Mouse (Mus musculus) limb, embryonic 10.5 days (tissue): ENCODE measurements around the gene Dqx1. TPM values are rescaled to one million over a fixed set of nuclear protein-coding genes. Genes with fewer than 3 reads are reported as not detected.
A peak's percentile ranks its signal among the peaks of the same experiment; 100 is the strongest.

Experiments used
- DNase-seq: peaks from one replicate; pipeline ENCODE4 v3.0.0-alpha.2; 2017; ENCODE audit warnings: low spot score
- H3K27ac ChIP-seq: fragments of 300-500 bp; sonication (generic); 2 replicates; pipeline ENCODE4 v1.5.1; 2016; ENCODE audit warnings: mild to moderate bottlenecking
- H3K27me3 ChIP-seq: fragments of 300-500 bp; sonication (generic); 2 replicates; pipeline ENCODE4 v1.6.1; 2016; ENCODE audit warnings: low read depth, mild to moderate bottlenecking; ENCODE audit not compliant: poor library complexity, severe bottlenecking
- H3K36me3 ChIP-seq: fragments of 300-500 bp; sonication (generic); 2 replicates; pipeline ENCODE4 v1.6.1; 2016; ENCODE audit warnings: mild to moderate bottlenecking, moderate library complexity
- H3K4me1 ChIP-seq: fragments of 300-500 bp; sonication (generic); 2 replicates; pipeline ENCODE4 v1.6.1; 2016
- H3K4me3 ChIP-seq: fragments of 300-500 bp; sonication (generic); 2 replicates; pipeline ENCODE4 v1.5.1; 2016; ENCODE audit warnings: mild to moderate bottlenecking, moderate library complexity
- H3K9me3 ChIP-seq: fragments of 300-500 bp; sonication (generic); replicated peaks from 2 replicates; pipeline ENCODE4 v1.6.1; 2016; ENCODE audit warnings: mild to moderate bottlenecking
- WGBS: fragments of 180-500 bp; shearing (Covaris S2); methylation state at CpG from one replicate; pipeline ENCODE4 v1.1.7; 2016; 5-methylcytosine and 5-hydroxymethylcytosine counted together
- polyA plus RNA-seq: library from polyadenylated mRNA; unstranded; fragments of >200 nt; fragmentation: Nextera tagmentation; extraction: Ambion mirVana; gene quantifications from 2 replicates; pipeline ENCODE4 v1.2.1, GENCODE M21; 2016

Dqx1 gene
- polyA plus RNA-seq, 1 experiment from 2014 or later = 1.5 TPM

DNA sequence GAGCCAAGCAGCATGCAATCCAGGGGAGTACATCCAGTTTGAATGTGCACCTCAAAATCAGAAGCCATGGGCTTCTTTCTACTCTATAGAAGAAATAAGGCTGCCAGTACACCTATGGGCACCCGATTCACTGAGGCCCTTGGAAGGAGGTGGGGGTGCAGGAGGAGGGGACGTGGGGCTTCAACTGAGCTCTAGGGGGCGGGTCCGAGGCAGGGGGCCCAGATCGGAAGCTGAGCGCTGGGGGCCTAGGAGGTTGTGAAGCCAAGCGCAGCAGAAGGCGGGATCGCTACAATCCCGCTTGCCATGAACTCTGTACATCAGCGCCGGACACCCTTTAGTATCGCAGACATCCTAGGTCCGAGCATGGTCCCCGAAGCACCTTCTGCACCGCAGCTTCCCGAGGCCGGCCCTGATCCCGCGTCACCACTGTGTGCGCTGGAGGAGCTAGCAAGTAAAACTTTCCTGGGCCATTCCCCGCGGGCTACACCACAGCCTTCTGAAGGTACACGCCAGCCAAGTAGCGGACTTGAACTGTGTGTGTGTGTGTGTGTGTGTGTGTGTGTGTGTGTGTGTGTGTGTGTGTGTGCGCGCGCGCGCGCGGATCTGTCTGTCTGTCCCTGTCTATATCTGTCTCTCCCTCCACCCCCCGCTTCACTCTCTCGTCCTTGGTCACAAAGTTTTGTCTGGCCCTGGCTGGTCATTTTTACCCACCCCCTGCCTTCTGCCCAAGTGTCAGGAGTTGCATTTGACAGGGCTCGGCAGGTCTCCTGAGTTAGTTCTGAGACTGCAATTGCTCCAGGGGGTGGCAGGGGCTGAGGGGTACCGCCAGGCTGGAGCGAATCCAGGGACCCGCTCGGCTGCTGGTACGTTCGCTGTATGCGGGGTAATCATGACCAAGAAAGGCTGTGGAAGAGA lies 28.7 kb downstream of the Dqx1 start, which contains the start of gene Lbx2:
Gene Lbx2, plus strand, starts transcription at position 247 of the 915 bp plus-strand sequence.
- 0 out of 2 replicates have a peak within 1 kb of the TSS, but pooled peaks have one; percentile 17 for H3K27ac ChIP-seq
- peaks cover 15% of the 10 kb centered on the region for H3K36me3 ChIP-seq
- DNase-seq = peak; percentile 65
- H3K9me3 ChIP-seq = no peaks in the 10 kb centered on the region
- peak within 1 kb of the TSS; percentile 43 for H3K4me3 ChIP-seq
- peaks cover 62% of the 10 kb centered on the region for H3K4me1 ChIP-seq
- peaks cover 94% of the 10 kb centered on the region for H3K27me3 ChIP-seq
- WGBS = 2% methylated on average over 42 of the region's 42 CpGs

DNA sequence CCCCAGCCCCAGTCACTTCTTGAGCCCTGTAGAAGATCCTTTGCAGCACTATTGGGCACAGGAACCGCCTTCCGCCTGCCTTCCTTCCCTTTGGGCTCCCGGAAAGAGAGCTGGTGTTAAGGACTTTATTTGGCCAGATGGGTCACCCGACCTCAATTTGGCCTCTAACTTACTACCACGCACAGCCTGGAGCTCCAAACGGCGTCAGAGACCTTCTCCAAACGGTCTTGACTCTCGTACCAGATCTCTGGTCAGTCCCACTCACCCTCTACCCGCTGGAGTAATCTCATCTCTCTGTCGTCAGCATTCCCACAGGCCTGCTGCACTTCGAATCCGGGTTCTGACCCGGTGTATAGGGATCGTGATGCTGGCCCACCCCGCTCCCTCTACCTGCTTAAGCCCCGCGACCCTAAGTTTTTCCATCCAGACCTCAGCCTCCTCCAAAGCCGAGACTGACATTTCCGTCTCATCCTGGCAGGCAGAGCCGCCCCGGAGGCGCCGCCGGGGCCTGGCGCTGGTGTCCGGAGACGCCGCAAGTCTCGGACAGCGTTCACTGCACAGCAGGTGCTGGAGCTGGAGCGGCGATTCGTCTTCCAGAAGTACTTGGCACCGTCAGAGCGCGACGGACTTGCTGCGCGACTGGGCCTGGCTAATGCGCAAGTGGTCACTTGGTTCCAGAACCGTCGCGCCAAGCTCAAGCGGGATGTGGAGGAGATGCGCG lies 29.7 kb downstream of the Dqx1 start:
- WGBS = 2% methylated on average over 47 of the region's 47 CpGs

GRCm38 (mm10) chr6:83087926-83088260 lies 30.2 kb downstream of the Dqx1 start:
- Histone ChIP-seq H3K9me3 (no peaks in the 10 kb centered on the region), H3K4me3 (peak overlapping the region; percentile 43), H3K27me3 (peaks cover 87% of the 10 kb centered on the region), H3K27ac (no peak overlapping the region), H3K36me3 (no peaks in the 10 kb centered on the region), H3K4me1 (peaks cover 56% of the 10 kb centered on the region)
- 9% methylated on average over 9 of the region's 9 CpGs for whole genome bisulfite sequencing
- DNase-seq = no peak

More for the DNA sequence above, 29.7 kb downstream of the Dqx1 start:
- Histone ChIP-seq H3K27me3 (peaks cover 92% of the 10 kb centered on the region), H3K4me3 (peak overlapping the region; percentile 43), H3K27ac (0 out of 2 replicates have a peak overlapping the region, but pooled peaks have one; percentile 17), H3K4me1 (peaks cover 60% of the 10 kb centered on the region), H3K36me3 (peaks cover 5% of the 10 kb centered on the region), H3K9me3 (no peaks in the 10 kb centered on the region)
- peak; percentile 66 for DNase-seq

DNA sequence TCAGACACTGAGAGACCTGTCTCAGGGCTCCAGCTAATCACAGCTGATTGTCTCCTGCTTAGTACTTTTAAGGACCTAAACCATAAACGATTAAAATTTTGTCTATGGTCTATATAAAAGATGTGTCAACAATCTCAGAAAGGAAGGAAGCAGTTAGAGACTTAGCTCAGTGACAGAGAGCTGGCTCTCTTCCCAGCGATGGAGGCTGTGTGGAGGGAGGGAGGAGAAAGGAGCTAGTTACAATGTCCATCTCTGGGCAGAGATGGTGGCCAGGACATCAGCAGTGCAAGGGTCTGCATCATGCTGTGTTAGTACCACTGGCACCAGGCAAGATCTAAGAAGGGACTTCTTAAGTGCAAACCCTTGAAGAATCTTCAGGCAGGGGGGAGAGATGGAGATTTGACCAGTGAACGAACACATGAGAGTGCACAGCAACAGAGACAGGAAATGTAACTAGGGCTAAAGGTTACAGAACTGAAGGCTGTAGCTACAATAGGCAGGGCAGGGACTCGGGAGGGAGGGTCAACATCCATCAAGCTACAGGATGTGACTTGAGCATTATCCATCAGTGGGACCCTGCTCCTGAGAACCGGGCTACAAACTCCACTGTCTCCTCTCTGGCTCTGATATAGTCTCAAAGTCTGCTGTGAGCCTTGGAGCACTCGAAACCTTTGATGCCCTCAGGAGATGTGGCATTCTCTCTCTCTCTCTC lies 34.9 kb downstream of the Dqx1 start:
- no peaks in the 10 kb centered on the region for H3K36me3 ChIP-seq
- H3K4me3 ChIP-seq = no peak overlapping the region
- H3K4me1 ChIP-seq = peaks cover 15% of the 10 kb centered on the region
- H3K27me3 ChIP-seq = peaks cover 49% of the 10 kb centered on the region
- H3K27ac ChIP-seq = no peak overlapping the region
- no peaks in the 10 kb centered on the region for H3K9me3 ChIP-seq
- no peak for DNase-seq
- WGBS = 45% methylated on average over 6 of the region's 6 CpGs

- WGBS = 45% methylated on average over 6 of the region's 6 CpGs
- Histone ChIP-seq H3K4me3 (no peak overlapping the region), H3K9me3 (no peaks in the 10 kb centered on the region), H3K36me3 (no peaks in the 10 kb centered on the region), H3K4me1 (peaks cover 16% of the 10 kb centered on the region), H3K27me3 (peaks cover 17% of the 10 kb centered on the region; the same call in 1 of the 2 replicates), H3K27ac (no peak overlapping the region)
- DNase-seq = no peak
Observed at GRCm38 (mm10) chr6:83095968-83096367, 38.3 kb downstream of the Dqx1 start.

DNA sequence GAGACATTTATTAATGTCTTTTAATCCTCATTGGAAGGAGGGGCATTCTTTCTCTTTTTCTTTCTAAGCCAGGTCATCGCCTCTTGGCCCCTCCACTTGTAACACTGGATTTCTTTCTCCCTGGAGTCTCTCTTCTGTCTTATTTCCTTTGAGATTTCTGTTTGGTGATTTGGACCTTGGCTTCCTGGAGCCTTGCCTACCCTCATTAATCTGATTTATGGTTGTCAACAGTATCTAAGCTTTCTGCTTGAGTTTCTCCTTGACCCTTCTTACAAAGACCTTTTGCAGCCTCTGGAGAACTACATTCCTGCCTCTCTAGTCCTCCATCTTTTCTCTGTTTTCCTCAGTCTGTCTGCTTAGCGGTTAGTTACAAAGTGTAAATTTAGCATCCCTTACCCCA lies 40.8 kb downstream of the Dqx1 start:
- Histone ChIP-seq H3K4me3 (no peak overlapping the region), H3K36me3 (no peaks in the 10 kb centered on the region), H3K27ac (no peak overlapping the region), H3K4me1 (peaks cover 39% of the 10 kb centered on the region), H3K9me3 (no peaks in the 10 kb centered on the region), H3K27me3 (peaks cover 18% of the 10 kb centered on the region)
- 71% methylated on average over 2 of the region's 2 CpGs for WGBS
- DNase-seq = no peak

- Histone ChIP-seq H3K27me3 (peaks cover 11% of the 10 kb centered on the region), H3K27ac (peak within 1 kb of the TSS; percentile 89), H3K4me3 (peak within 1 kb of the TSS; percentile 76), H3K4me1 (peaks cover 36% of the 10 kb centered on the region), H3K9me3 (no peaks in the 10 kb centered on the region), H3K36me3 (peaks cover 7% of the 10 kb centered on the region; the same call in 1 of the 2 replicates)
- no peak for DNase-seq
- whole genome bisulfite sequencing = 0% methylated on average over 25 of the region's 25 CpGs
Observed at GRCm38 (mm10) chr6:83101316-83101687, 43.7 kb downstream of the Dqx1 start, which contains the start of the genes Ccdc142 and Gm42688. Gene Ccdc142, plus strand, starts transcription at chr6:83101601. Gene Gm42688, plus strand, starts transcription at chr6:83101617.

- H3K4me1 ChIP-seq = peaks cover 36% of the 10 kb centered on the region
- H3K9me3 ChIP-seq = no peaks in the 10 kb centered on the region
- H3K27me3 ChIP-seq = peaks cover 11% of the 10 kb centered on the region
- peaks cover 7% of the 10 kb centered on the region; the same call in 1 of the 2 replicates for H3K36me3 ChIP-seq
- peak overlapping the region; percentile 76 for H3K4me3 ChIP-seq
- DNase-seq = peak; percentile 83
- peak overlapping the region; percentile 89 for H3K27ac ChIP-seq
- under 1% methylated on average over 67 of the region's 74 CpGs for whole genome bisulfite sequencing
Observed at GRCm38 (mm10) chr6:83101688-83102556, 44.3 kb downstream of the Dqx1 start.

DNA sequence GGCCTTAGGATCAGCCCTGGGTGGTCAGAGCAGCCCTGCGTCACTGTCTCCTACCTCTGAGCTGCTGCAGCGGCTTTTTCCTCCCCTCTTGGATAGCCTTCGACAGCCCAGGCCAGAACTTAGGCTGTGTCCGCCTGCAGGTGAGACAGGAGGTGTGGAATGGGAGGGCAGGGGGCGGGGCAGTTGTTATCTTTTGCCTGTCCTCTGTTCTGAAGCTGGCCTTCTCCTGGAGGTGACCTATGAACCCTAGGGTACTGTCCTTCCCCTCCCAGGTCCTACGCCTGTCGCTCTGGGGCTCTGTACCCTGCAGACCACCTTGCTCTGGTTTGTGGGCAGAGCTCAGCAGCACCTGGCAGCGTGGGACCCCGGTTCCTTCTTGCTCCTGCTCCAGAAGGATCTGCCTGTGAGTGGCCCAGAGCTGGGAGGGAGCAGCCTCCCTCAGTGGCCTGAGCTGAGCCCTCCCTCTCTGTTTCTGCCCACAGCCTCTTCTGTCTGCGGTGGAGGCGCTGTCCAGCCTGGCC lies 45.5 kb downstream of the Dqx1 start:
- H3K27me3 ChIP-seq = peaks cover 11% of the 10 kb centered on the region
- 38% methylated on average over 11 of the region's 11 CpGs for WGBS
- no peak for DNase-seq
- peak overlapping the region; percentile 76; the same call in 1 of the 2 replicates for H3K4me3 ChIP-seq
- peaks cover 43% of the 10 kb centered on the region for H3K4me1 ChIP-seq
- peaks cover 7% of the 10 kb centered on the region; the same call in 1 of the 2 replicates for H3K36me3 ChIP-seq
- H3K27ac ChIP-seq = no peak overlapping the region
- no peaks in the 10 kb centered on the region for H3K9me3 ChIP-seq

- no peak overlapping the region for H3K4me3 ChIP-seq
- 88% methylated on average over 4 of the region's 4 CpGs for WGBS
- no peak for DNase-seq
Observed at GRCm38 (mm10) chr6:83104158-83104557, 46.5 kb downstream of the Dqx1 start.

GRCm38 (mm10) chr6:83107566-83108400 lies 50.1 kb downstream of the Dqx1 start:
- Histone ChIP-seq H3K27ac (peak overlapping the region; percentile 96), H3K36me3 (peaks cover 18% of the 10 kb centered on the region), H3K4me3 (peak overlapping the region; percentile 95), H3K4me1 (peaks cover 32% of the 10 kb centered on the region), H3K9me3 (no peaks in the 10 kb centered on the region), H3K27me3 (peaks cover 9% of the 10 kb centered on the region)
- peak; percentile 90 for DNase-seq
- WGBS = 36% methylated on average over 13 of the region's 13 CpGs

More at GRCm38 (mm10) chr6:83104158-83104557, 46.5 kb downstream of the Dqx1 start:
- no peaks in the 10 kb centered on the region for H3K9me3 ChIP-seq
- no peak overlapping the region for H3K27ac ChIP-seq
- peaks cover 7% of the 10 kb centered on the region; the same call in 1 of the 2 replicates for H3K36me3 ChIP-seq
- H3K27me3 ChIP-seq = peaks cover 11% of the 10 kb centered on the region
- peaks cover 41% of the 10 kb centered on the region for H3K4me1 ChIP-seq
